Mouse (Mus musculus) stomach, postnatal 0 days (tissue): ENCODE measurements around the gene Epha6. TPM values are rescaled to one million over a fixed set of nuclear protein-coding genes. Genes with fewer than 3 reads are reported as not detected.

Experiments used
- ATAC-seq: fragments of 200-750 bp; cut with Nextera tagmentation; 2 replicates; pipeline ENCODE4 v1.8.0; 2017; ENCODE audit not compliant: low FRiP score, low TSS enrichment
- DNase-seq: peaks from one replicate; pipeline ENCODE4 v3.0.0-alpha.2; 2016; ENCODE audit warnings: low spot score
- H3K27ac ChIP-seq: fragments of 300-500 bp; sonication (generic); replicated peaks from 2 replicates; pipeline ENCODE4 v1.5.1; 2014; ENCODE audit warnings: mild to moderate bottlenecking, control low read depth
- H3K27me3 ChIP-seq: fragments of 300-500 bp; sonication (generic); 2 replicates; pipeline ENCODE4 v1.6.1; 2014; ENCODE audit warnings: low read length; ENCODE audit not compliant: control insufficient read depth, insufficient read depth
- H3K36me3 ChIP-seq: fragments of 300-500 bp; sonication (generic); 2 replicates; pipeline ENCODE4 v1.6.1; 2014; ENCODE audit warnings: low read length, mixed read lengths; ENCODE audit not compliant: control insufficient read depth, insufficient read depth
- H3K4me1 ChIP-seq: fragments of 300-500 bp; sonication (generic); replicated peaks from 2 replicates; pipeline ENCODE4 v1.6.1; 2014; ENCODE audit warnings: antibody characterized with exemption; ENCODE audit not compliant: control insufficient read depth, insufficient read depth
- H3K4me2 ChIP-seq: fragments of 300-500 bp; sonication (generic); replicated peaks from 2 replicates; pipeline ENCODE4 v1.6.1; 2014; ENCODE audit warnings: low read depth, mild to moderate bottlenecking, control low read depth, moderate library complexity
- H3K4me3 ChIP-seq: fragments of 300-500 bp; sonication (generic); 2 replicates; pipeline ENCODE4 v1.5.1; 2014; ENCODE audit warnings: low read depth, low read length, control low read depth
- H3K9ac ChIP-seq: fragments of 300-500 bp; sonication (generic); 2 replicates; pipeline ENCODE4 v1.6.1; 2014; ENCODE audit warnings: mild to moderate bottlenecking, low read length, control low read depth, mixed read lengths
- H3K9me3 ChIP-seq: fragments of 300-500 bp; sonication (generic); 2 replicates; pipeline ENCODE4 v1.6.1; 2016; ENCODE audit warnings: low read length; ENCODE audit not compliant: control insufficient read depth
- CTCF ChIP-seq: IDR thresholded peaks from 2 replicates; pipeline ENCODE4 v1.5.1; 2016; ENCODE audit warnings: antibody characterized with exemption, low read depth, mild to moderate bottlenecking, moderate library complexity
- EP300 ChIP-seq: optimal IDR thresholded peaks from 2 replicates; pipeline ENCODE3; 2016; ENCODE audit warnings: antibody characterized with exemption
- WGBS: fragments of 180-500 bp; shearing (Covaris S2); extraction: QIAGEN DNeasy Blood & Tissue Kit; methylation state at CpG from one replicate; pipeline ENCODE4 v1.1.7; 2014; 5-methylcytosine and 5-hydroxymethylcytosine counted together
- polyA plus RNA-seq: library from polyadenylated mRNA; unstranded; fragments of >200 nt; fragmentation: Nextera tagmentation; extraction: Ambion mirVana; gene quantifications from 2 replicates; pipeline ENCODE4 v1.2.1, GENCODE M21; 2015

Epha6 gene
- polyA plus RNA-seq, 1 experiment from 2014 or later = 0.08 TPM

DNA sequence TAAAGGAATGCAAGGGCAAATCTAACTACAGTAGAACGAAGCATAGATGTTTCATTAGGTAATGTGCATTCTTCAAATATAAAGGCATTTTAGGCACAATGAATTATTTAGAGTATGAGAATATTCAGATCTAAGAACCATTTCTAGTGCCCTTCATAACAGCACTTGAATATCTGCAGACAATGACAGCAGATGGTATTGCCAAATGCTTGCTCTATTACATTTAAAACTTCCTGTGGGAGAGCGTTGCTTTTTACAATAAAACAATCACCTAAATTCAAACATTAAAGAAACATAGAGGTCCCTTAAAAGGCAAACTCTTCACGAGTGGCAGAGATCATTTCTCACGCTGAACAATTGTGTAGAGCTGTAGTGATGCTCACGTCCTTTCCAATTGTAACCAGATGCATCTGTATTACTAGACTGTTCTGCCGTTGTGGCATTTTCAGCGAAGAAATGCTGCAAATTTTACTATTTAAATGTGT is 347.1 kb downstream of the Epha6 start:
- H3K4me3 ChIP-seq = no peak overlapping the region
- DNase-seq (no peak), ATAC-seq (no peak)
- no peak overlapping the region for H3K9ac ChIP-seq
- no peaks in the 10 kb centered on the region for H3K36me3 ChIP-seq
- no peak overlapping the region for H3K4me2 ChIP-seq
- no peaks in the 10 kb centered on the region for H3K9me3 ChIP-seq
- H3K27me3 ChIP-seq = no peaks in the 10 kb centered on the region
- WGBS = 75% methylated on average over 7 of the region's 7 CpGs
- H3K4me1 ChIP-seq = no peaks in the 10 kb centered on the region
- H3K27ac ChIP-seq = no peak overlapping the region
- TF ChIP-seq CTCF = no peak
- no peak for TF ChIP-seq EP300

DNA sequence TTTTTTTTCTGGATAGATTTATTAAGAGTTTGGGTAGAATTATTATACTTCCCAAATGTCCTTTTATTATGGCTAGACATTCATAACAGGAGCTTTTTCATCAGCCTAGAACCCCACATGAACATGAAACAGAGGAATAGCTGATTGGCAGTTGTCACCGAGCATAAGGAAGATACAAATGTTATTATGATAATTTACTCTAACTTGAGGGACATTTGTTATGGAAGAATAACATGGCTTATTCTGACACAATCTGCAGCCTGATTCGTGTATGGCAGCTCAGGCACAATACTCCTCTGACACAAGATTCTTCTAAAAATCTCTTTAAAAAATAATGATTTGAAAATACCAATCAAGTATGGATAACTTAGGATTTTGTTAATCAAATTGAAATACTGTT is 347.7 kb downstream of the Epha6 start:
- 64% methylated on average over 2 of the region's 2 CpGs for WGBS
- no peak for TF ChIP-seq EP300
- no peak for TF ChIP-seq CTCF
- no peaks in the 10 kb centered on the region for H3K27me3 ChIP-seq

DNA sequence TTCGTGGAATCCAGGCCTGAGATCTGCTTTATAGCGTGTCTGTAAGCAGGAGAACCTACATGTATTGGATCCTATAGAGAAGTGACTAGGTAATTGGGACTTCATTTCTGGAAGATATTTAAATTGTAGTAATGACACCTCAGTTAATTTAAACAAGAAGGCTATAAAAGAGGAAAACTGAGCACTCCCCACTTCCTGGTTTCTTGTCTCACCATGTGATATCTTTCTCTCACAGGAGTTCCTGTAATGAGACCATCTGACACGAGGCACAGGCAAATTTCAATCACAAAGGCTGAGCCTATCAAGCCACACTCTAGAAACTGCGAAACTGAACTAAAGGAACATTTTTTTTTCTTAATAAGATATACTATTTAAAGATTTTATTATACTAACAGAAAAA is 348.3 kb downstream of the Epha6 start:
- no peaks in the 10 kb centered on the region for H3K4me1 ChIP-seq
- H3K9ac ChIP-seq = no peak overlapping the region
- H3K4me3 ChIP-seq = no peak overlapping the region
- no peaks in the 10 kb centered on the region for H3K9me3 ChIP-seq
- H3K36me3 ChIP-seq = no peaks in the 10 kb centered on the region
- 76% methylated on average over 4 of the region's 4 CpGs for WGBS
- ATAC-seq (no peak), DNase-seq (no peak)
- no peak overlapping the region for H3K4me2 ChIP-seq
- no peak for TF ChIP-seq CTCF
- no peak for TF ChIP-seq EP300
- H3K27ac ChIP-seq = no peak overlapping the region
- no peaks in the 10 kb centered on the region for H3K27me3 ChIP-seq

More for the DNA sequence above, 347.7 kb downstream of the Epha6 start:
- Histone ChIP-seq H3K4me1 (no peaks in the 10 kb centered on the region), H3K27ac (no peak overlapping the region), H3K4me2 (no peak overlapping the region), H3K9ac (no peak overlapping the region), H3K9me3 (no peaks in the 10 kb centered on the region), H3K36me3 (no peaks in the 10 kb centered on the region), H3K4me3 (no peak overlapping the region)
- no peak for DNase-seq
- no peak for ATAC-seq

DNA sequence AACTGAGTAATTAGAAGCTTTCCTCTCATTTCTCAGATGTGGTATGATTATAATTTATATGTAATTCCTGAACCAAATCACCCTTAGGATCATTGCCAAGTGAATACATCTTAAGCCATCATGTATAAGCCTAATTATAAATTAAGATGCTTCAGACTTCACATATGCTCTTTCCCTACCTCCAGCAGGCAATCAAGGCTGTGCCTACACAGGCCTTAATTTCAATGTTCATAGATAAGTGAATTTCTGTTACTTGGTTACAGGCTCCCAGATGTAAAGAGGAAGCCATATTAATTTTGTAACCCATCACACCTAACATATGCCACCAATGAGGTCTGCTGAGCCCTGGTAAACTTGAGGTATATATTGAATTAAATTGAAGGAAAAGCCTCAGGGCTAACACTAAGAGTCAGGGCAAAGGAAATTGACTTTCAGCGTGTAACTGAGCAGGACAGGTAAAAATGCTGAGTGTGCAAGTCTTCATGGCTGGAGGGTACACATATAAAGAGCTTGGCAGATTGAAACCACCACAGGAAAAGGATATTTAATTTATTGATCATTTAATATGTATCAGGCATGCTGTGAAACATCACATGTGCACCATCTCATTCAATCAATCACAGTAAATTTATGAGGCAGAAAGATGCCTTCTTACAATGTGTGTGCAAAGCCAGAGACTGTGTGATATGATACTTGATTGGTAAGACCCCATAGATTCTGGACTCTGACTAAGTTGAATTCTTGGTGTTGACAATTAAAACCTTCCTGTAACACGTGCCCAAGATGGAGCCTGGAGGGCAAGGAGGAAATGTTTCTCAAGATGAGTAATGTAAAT is 365.8 kb downstream of the Epha6 start:
- H3K36me3 ChIP-seq = no peaks in the 10 kb centered on the region
- H3K4me1 ChIP-seq = no peaks in the 10 kb centered on the region
- no peak overlapping the region for H3K4me3 ChIP-seq
- 77% methylated on average over 2 of the region's 2 CpGs for WGBS
- H3K27me3 ChIP-seq = no peaks in the 10 kb centered on the region
- no peak overlapping the region for H3K9ac ChIP-seq
- no peaks in the 10 kb centered on the region for H3K9me3 ChIP-seq
- no peak overlapping the region for H3K27ac ChIP-seq
- DNase-seq = no peak
- no peak for TF ChIP-seq EP300
- TF ChIP-seq CTCF = no peak
- no peak for ATAC-seq
- H3K4me2 ChIP-seq = no peak overlapping the region

DNA sequence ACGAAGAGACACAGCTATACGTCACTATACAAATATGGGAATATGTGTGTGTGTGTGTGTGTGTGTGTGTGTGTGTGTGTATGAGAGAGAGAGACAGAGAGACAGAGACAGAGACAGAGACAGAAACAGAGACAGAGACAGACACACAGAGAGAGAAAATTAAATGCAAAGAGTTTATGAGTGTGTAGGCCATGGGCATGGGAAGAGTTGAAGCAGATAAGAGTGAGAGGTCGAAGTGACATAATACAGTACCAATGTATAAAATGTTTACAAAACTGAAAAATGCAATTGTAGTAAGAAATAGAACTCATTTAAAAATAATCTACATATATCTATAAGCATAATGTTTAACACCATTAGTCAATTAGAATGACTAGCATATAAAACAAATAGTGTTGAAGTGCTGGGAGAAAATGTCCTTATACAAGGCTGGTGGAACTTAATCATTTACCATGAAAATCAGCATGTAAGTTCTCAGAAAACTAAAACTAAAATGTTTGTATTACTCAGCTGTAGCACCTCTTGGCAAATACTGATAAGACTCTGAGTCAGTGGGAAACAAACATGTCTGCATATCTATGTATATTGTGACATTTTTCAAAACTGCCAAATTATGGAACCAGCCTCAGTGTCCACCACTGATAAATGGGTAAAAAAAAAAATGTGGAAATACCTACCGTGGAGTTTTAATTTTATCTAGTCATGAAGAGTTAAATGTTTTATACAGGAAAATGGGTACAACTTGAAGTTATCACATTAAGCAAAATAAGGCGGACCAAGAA is 371.2 kb downstream of the Epha6 start:
- TF ChIP-seq CTCF (no peak), EP300 (no peak)
- Histone ChIP-seq H3K27me3 (no peaks in the 10 kb centered on the region), H3K4me1 (no peaks in the 10 kb centered on the region), H3K9me3 (no peaks in the 10 kb centered on the region), H3K9ac (no peak overlapping the region), H3K4me3 (no peak overlapping the region), H3K4me2 (no peak overlapping the region), H3K36me3 (no peaks in the 10 kb centered on the region), H3K27ac (no peak overlapping the region)
- no peak for DNase-seq
- 81% methylated on average over 5 of the region's 5 CpGs for WGBS
- peak; percentile 57; the same call in 1 of the 2 replicates for ATAC-seq

DNA sequence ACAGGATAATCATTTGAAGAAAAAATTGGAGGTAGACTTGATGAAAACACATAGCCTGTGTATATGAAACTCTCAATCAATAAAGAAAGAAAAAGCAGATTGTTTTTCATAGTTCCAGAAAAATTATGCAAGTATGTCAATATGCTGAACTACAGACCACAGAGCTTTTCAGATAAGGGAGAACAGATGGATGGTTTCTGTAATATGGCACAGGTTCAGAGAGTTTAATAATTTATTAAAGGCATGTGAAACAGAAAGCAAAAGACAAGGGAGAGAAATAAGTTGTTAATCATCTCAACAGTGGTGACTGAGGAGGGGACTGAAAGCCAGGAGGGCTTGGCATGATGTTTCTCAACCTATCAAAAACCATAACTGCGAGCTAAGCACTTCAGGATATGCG is 372.3 kb downstream of the Epha6 start:
- no peak for TF ChIP-seq EP300
- no peak for TF ChIP-seq CTCF
- H3K9ac ChIP-seq = no peak overlapping the region
- H3K4me1 ChIP-seq = no peaks in the 10 kb centered on the region
- ATAC-seq = no peak
- WGBS = 80% methylated on average over 2 of the region's 2 CpGs
- H3K4me2 ChIP-seq = no peak overlapping the region
- no peak overlapping the region for H3K27ac ChIP-seq
- no peaks in the 10 kb centered on the region for H3K36me3 ChIP-seq
- DNase-seq = no peak
- no peak overlapping the region for H3K4me3 ChIP-seq
- H3K9me3 ChIP-seq = no peaks in the 10 kb centered on the region
- no peaks in the 10 kb centered on the region for H3K27me3 ChIP-seq
